Mouse (Mus musculus): ENCODE measurements around the gene Ppp1r14b.

The Ppp1r14b gene

GRCm38 (mm10) chr19:6939106-6940002, 35.4 kb upstream of the Ppp1r14b start:
- no peak for TF ChIP-seq GATA4 (IDR thresholded peaks at IDR 0.05; ENCODE audit: insufficient replicate concordance, low read length)

GRCm38 (mm10) chr19:6940396-6941351, 34.1 kb upstream of the Ppp1r14b start:
- TF ChIP-seq GATA4 (IDR thresholded peaks at IDR 0.05; ENCODE audit: insufficient replicate concordance, low read length), result no peak

- no peak for TF ChIP-seq GATA4 (IDR thresholded peaks at IDR 0.05; ENCODE audit: insufficient replicate concordance, low read length)
Observed at GRCm38 (mm10) chr19:6941372-6942248, 33.2 kb upstream of the Ppp1r14b start, which contains the start of gene Bad. Gene Bad, plus strand, starts transcription at chr19:6941861.

- no peak for TF ChIP-seq GATA4 (IDR thresholded peaks at IDR 0.05; ENCODE audit: insufficient replicate concordance, low read length)
Observed at GRCm38 (mm10) chr19:6942249-6942691, 32.5 kb upstream of the Ppp1r14b start, which contains the start of gene Gpr137. Gene Gpr137, minus strand, starts transcription at chr19:6942480.

GRCm38 (mm10) chr19:6942764-6943163, 32.0 kb upstream of the Ppp1r14b start:
- TF ChIP-seq GATA4 (IDR thresholded peaks at IDR 0.05; ENCODE audit: insufficient replicate concordance, low read length), result no peak

- TF ChIP-seq GATA4 (IDR thresholded peaks at IDR 0.05; ENCODE audit: insufficient replicate concordance, low read length), result no peak
Observed at GRCm38 (mm10) chr19:6943709-6944108, 31.1 kb upstream of the Ppp1r14b start.

- no peak for TF ChIP-seq GATA4 (IDR thresholded peaks at IDR 0.05; ENCODE audit: insufficient replicate concordance, low read length)
Observed at GRCm38 (mm10) chr19:6947742-6948141, 27.0 kb upstream of the Ppp1r14b start.

GRCm38 (mm10) chr19:6948186-6948585, 26.6 kb upstream of the Ppp1r14b start:
- TF ChIP-seq GATA4 (IDR thresholded peaks at IDR 0.05; ENCODE audit: insufficient replicate concordance, low read length), result no peak

- TF ChIP-seq GATA4 (IDR thresholded peaks at IDR 0.05; ENCODE audit: insufficient replicate concordance, low read length), result no peak
Observed at GRCm38 (mm10) chr19:6949532-6949931, 25.2 kb upstream of the Ppp1r14b start.

- no peak for TF ChIP-seq GATA4 (IDR thresholded peaks at IDR 0.05; ENCODE audit: insufficient replicate concordance, low read length)
Observed at GRCm38 (mm10) chr19:6949951-6950350, 24.8 kb upstream of the Ppp1r14b start.

- TF ChIP-seq GATA4 (IDR thresholded peaks at IDR 0.05; ENCODE audit: insufficient replicate concordance, low read length), result no peak
Observed at GRCm38 (mm10) chr19:6950613-6951153, 24.1 kb upstream of the Ppp1r14b start.

GRCm38 (mm10) chr19:6951381-6951968, 23.3 kb upstream of the Ppp1r14b start:
- no peak; the same call in 1 of the 2 replicates for TF ChIP-seq GATA4 (IDR thresholded peaks at IDR 0.05; ENCODE audit: insufficient replicate concordance, low read length)

GRCm38 (mm10) chr19:6951994-6952711, 22.6 kb upstream of the Ppp1r14b start:
- 0 out of 2 replicates have a peak, but pooled peaks have one; percentile 34 for TF ChIP-seq GATA4 (IDR thresholded peaks at IDR 0.05; ENCODE audit: insufficient replicate concordance, low read length)

Measured in liver, adult (tissue).